Mouse (Mus musculus): ENCODE measurements around the gene Twsg1.

- TF ChIP-seq RCOR1 (IDR thresholded peaks at IDR 0.05; ENCODE audit: low read depth, low read length) (no peak), ZNF384 (IDR thresholded peaks at IDR 0.05; ENCODE audit: low read depth, low read length) (no peak), GATA1 (IDR thresholded peaks at IDR 0.05; ENCODE audit: low read depth, low read length) (peak; percentile 77), CTCF (IDR thresholded peaks at IDR 0.05 in 2 of 3, conservative IDR thresholded peaks at IDR 0.05 in 1 of 3; ENCODE audit: control insufficient read depth in 1 of 3, insufficient read depth in 1 of 3, low read depth in 2 of 3, low read length in 3 of 3, poor library complexity in 1 of 3, severe bottlenecking in 1 of 3) (no peak), CHD1 (IDR thresholded peaks at IDR 0.05; ENCODE audit: low read depth, low read length) (no peak), POLR2A (IDR thresholded peaks at IDR 0.05; ENCODE audit: control insufficient read depth in 1 of 2, insufficient read depth in 1 of 2, low read depth in 1 of 2, low read length in 2 of 2, poor library complexity in 1 of 2) (no peak), RAD21 (IDR thresholded peaks at IDR 0.05; ENCODE audit: low read depth, low read length) (no peak), GABPA (IDR thresholded peaks at IDR 0.05; ENCODE audit: low read depth, low read length) (no peak), USF1 (IDR thresholded peaks at IDR 0.05; ENCODE audit: low read depth, low read length) (peak; percentile 93)
Observed at GRCm38 (mm10) chr17:65919235-65919634, 31.8 kb downstream of the Twsg1 start.
